Mouse (Mus musculus): ENCODE measurements around the gene Wdr89. TPM values are rescaled to one million over a fixed set of nuclear protein-coding genes. Genes with fewer than 3 reads are reported as not detected.

The Wdr89 gene
- total RNA-seq, 2 experiments from 2014 or later: 2.5 to 2.6 TPM

Other genes with a start within 250 kb of the Wdr89 start
- gene Ppp2r5e, start 73.3 kb downstream of the Wdr89 start, total RNA-seq (2021): 10 to 100 TPM; 32.0 to 33.8 TPM
- 10 to 100 TPM; 18.2 to 19.9 TPM for gene Sgpp1, start 66.2 kb upstream of the Wdr89 start, total RNA-seq (2021)
- gene Syne2, start 148.6 kb upstream of the Wdr89 start, total RNA-seq (2021): 10 to 100 TPM; 33.8 to 41.5 TPM